Mouse (Mus musculus) liver, embryonic 15.5 days (tissue): ENCODE measurements around the gene Gm21863. TPM values are rescaled to one million over a fixed set of nuclear protein-coding genes. Genes with fewer than 3 reads are reported as not detected.
"Not testable (repeated sequence)": the region's sequence is repeated elsewhere in the genome, so short reads cannot be mapped to it uniquely, and the experiment has no call there.

ENCODE experiments used
- ATAC-seq: fragments of 200-750 bp; cut with Nextera tagmentation; 2 replicates; pipeline ENCODE4 v1.8.0; 2017; ENCODE audit warnings: moderate number of reproducible peaks, mild to moderate bottlenecking, moderate library complexity; ENCODE audit not compliant: insufficient read depth
- H3K27ac ChIP-seq: fragments of 300-500 bp; sonication (generic); replicated peaks from 2 replicates; pipeline ENCODE4 v1.5.1; 2015; ENCODE audit warnings: mild to moderate bottlenecking, inconsistent platforms
- H3K27me3 ChIP-seq: fragments of 300-500 bp; sonication (generic); 2 replicates; pipeline ENCODE4 v1.6.1; 2015; ENCODE audit warnings: mild to moderate bottlenecking, inconsistent platforms
- H3K36me3 ChIP-seq: fragments of 300-500 bp; sonication (generic); replicated peaks from 2 replicates; pipeline ENCODE4 v1.6.1; 2015; ENCODE audit warnings: moderate library complexity, mild to moderate bottlenecking, inconsistent platforms
- H3K4me1 ChIP-seq: fragments of 300-500 bp; sonication (generic); replicated peaks from 2 replicates; pipeline ENCODE4 v1.6.1; 2015; ENCODE audit warnings: inconsistent platforms
- H3K4me2 ChIP-seq: fragments of 300-500 bp; sonication (generic); 2 replicates; pipeline ENCODE4 v1.6.1; 2015; ENCODE audit warnings: moderate library complexity, mild to moderate bottlenecking, inconsistent platforms
- H3K4me3 ChIP-seq: fragments of 300-500 bp; sonication (generic); replicated peaks from 2 replicates; pipeline ENCODE4 v1.5.1; 2015; ENCODE audit warnings: mild to moderate bottlenecking, inconsistent platforms
- H3K9ac ChIP-seq: fragments of 300-500 bp; sonication (generic); 2 replicates; pipeline ENCODE4 v1.6.1; 2015; ENCODE audit warnings: moderate library complexity, mild to moderate bottlenecking, inconsistent platforms
- H3K9me3 ChIP-seq: fragments of 300-500 bp; sonication (generic); replicated peaks from 2 replicates; pipeline ENCODE4 v1.6.1; 2016; ENCODE audit warnings: inconsistent platforms
- WGBS: fragments of 180-500 bp; shearing (Covaris S2); methylation state at CpG from one replicate; pipeline ENCODE4 v1.1.7; 2015; ENCODE audit warnings: mixed read lengths; ENCODE audit not compliant: insufficient replicate concordance; 5-methylcytosine and 5-hydroxymethylcytosine counted together
- polyA plus RNA-seq: library from polyadenylated mRNA; unstranded; fragments of >200 nt; fragmentation: Nextera tagmentation; extraction: Ambion mirVana; gene quantifications from 2 replicates; pipeline ENCODE4 v1.2.1, GENCODE M21; 2015

The Gm21863 gene
- not detected in 2 replicates for polyA plus RNA-seq

DNA sequence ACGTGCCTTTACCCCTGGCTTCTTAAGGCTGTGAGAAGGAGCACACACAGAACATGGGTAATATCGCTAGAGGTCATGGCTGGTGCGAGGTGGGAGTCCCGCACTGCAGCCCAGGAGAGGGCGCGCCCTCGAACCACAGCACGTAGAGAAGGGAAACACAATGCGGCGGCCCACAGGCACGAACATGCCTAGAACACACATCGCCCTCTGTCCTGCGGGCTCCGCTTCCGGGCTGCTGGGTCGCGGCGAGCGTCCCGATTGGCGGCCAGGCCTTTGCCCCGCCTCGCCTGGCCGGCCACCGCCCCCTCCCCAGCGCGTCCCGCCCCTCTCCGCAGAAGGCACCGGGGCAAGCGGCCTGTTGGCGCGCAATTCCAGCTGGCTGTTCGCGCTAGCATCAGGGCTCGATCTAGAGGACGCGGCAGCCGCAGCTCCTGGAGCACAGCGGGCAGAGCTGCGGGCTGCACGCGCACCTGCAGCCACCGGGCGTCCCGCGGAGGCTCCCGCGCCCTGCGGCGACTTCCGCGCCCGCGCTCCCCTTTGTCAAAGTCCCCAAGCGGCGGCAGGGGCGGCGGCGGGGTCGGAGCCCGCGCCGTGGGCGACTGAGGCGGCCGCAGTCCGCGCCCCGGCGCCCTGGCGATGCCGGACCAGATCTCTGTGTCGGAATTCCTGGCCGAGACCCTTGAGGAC lies at the start of gene Gm21863:
TSS of gene Gm21863 (plus strand) at position 637 of the 687 bp plus-strand sequence.
- H3K4me2 ChIP-seq, H3K36me3 ChIP-seq, H3K4me3 ChIP-seq, H3K9me3 ChIP-seq, H3K27me3 ChIP-seq, H3K4me1 ChIP-seq, H3K27ac ChIP-seq, ATAC-seq, H3K9ac ChIP-seq: not testable (repeated sequence)
- 19% methylated on average over 68 of the region's 75 CpGs for WGBS

DNA sequence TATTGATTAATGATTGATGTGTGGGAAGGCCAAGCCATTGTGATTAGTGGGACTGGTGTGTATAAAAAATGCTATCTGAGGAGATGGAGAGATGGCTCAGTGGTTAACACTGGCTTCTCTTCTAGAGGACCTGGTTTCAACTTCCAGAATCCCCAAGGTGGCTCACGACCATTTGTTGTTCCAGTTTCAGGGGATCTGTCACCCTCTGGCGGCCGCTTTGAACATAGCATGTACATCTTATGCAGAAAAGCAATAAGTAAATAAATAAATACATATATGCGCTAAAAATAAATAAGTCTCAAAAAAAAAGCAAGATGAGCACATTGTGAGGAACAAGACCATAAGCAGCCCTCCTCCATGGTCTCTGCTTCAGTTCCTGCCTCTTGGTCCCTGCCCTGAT lies 26.3 kb upstream of the Gm21863 start:
- not testable (repeated sequence) for ATAC-seq, H3K4me1 ChIP-seq, H3K9ac ChIP-seq, H3K36me3 ChIP-seq, H3K4me2 ChIP-seq, H3K4me3 ChIP-seq, H3K27ac ChIP-seq, H3K27me3 ChIP-seq, H3K9me3 ChIP-seq
- 19% methylated on average over 4 of the region's 4 CpGs for WGBS
